Mouse (Mus musculus) erythroblast, embryonic 14.5 days (primary cell): ENCODE measurements around the gene Slc16a8.

Source experiments
- GATA1 ChIP-seq: IDR thresholded peaks from 2 replicates; pipeline ENCODE4 v1.6.1; 2012; ENCODE audit warnings: low read length, inconsistent platforms, mixed read lengths
- TAL1 ChIP-seq: IDR thresholded peaks from 3 replicates; pipeline ENCODE4 v1.6.1; 2012; ENCODE audit warnings: low read length, inconsistent platforms, mixed read lengths

GRCm38 (mm10) chr15:79268521-79268920 lies 14.0 kb upstream of the Slc16a8 start:
- no peak for TF ChIP-seq TAL1
- TF ChIP-seq GATA1 = no peak
